Mouse (Mus musculus) retina, embryonic 14.5 days (tissue): ENCODE data around the gene Ttc7b.

Experiments used
- DNase-seq: peaks from one replicate; pipeline ENCODE4 v3.0.0-alpha.2; 2015; ENCODE audit warnings: low spot score

The Ttc7b gene

GRCm38 (mm10) chr12:100447701-100448277, 72.8 kb downstream of the Ttc7b start:
- no peak for DNase-seq

DNA sequence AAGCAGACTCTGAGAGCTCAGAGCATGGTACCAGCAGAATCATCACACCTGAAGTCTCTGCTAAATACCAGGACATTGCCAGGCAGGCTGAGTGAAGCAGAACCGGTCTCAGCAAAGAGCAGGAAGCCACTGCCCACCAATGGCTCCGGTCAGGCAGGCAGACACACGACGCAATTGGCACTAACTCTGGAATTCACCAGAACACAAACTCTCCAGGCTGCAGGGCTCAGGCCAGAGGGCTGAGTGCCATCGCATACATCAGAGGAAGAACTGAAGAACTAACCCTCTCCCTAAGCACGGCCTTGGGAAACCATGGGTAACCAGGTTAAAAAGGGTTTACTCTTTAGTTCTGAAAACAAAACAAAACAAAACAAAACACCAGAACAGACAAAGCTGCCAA, 73.5 kb downstream of the Ttc7b start:
- DNase-seq = no peak

GRCm38 (mm10) chr12:100445686-100446085, 74.9 kb downstream of the Ttc7b start:
- DNase-seq = no peak

GRCm38 (mm10) chr12:100445271-100445670, 75.4 kb downstream of the Ttc7b start:
- DNase-seq = no peak

DNA sequence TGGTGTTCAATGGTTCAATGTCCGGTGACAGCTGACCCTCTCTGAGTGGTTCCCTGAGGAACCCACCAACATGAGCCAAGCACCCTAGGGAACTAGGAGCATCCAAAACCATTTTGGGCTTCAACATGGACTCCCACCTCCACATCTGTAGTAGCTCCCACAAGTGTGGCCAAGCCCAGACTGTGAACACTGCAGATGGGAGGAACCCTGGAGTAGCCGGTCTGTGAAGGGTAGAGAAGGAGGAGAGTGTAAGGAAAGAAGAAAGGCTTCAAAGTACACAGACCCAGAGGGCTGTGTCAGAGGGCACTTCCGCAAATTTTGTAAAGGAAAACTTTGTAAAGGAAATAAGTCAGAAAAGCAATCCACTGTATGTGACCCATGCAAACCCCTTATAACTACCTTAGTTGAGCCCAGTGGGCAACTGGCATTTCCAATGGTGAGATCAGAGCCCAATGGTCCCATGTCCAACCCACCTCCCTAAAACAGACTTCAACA, 75.9 kb downstream of the Ttc7b start:
- DNase-seq = no peak

DNA sequence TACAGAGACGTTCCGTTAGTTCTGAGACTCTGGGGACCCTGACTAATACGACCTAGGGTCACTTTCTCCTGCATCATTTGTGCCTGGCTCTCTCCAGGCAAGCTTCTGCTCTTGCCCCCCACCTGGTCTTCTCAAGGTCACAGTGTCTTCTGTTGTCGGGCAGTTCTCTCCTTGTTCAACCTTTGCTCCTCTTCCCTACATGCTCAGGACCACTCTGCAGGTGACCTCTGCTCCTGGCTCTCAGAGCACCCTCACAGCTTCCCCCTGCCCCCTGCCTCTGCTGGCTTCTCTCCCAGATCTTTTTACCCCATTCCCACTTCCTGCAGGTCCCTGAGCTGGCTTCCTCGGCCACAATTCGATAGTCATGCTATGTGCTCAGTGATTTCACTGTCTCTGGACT, 77.2 kb downstream of the Ttc7b start:
- DNase-seq = no peak

- DNase-seq = no peak
Measured at GRCm38 (mm10) chr12:100441609-100442008, 79.0 kb downstream of the Ttc7b start.

GRCm38 (mm10) chr12:100439883-100440282, 80.7 kb downstream of the Ttc7b start:
- no peak for DNase-seq

DNA sequence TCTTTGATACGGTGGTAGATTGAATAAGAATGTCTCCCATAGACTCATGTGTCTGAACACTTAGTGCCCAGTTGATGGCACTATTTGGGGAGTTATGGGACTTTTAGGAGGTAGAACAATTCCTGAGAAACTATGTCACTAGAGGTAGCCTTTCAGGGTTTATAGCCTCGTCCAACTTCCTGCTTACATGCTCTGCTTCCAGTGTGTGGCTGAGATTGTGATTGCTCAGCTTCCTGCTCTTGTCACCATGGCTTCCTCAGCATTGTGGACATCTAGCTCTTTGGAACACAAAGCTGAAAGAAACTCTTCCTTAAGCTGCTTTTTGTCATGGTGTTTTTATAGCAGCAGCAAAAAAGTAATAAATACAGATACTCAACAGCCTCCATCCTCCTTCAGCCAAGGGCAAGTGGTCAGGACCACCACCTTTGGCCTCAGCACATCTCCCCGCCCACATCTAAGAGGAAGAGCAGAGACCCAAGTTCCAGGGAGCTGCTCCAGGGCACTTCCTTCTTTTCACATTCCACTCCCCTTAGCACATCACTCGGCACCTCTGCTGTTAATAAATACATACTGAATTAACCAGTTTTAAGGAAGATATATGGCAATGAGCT, 81.4 kb downstream of the Ttc7b start:
- no peak for DNase-seq

GRCm38 (mm10) chr12:100438509-100438908, 82.1 kb downstream of the Ttc7b start:
- DNase-seq = no peak

- no peak for DNase-seq
Measured at GRCm38 (mm10) chr12:100437862-100438261, 82.8 kb downstream of the Ttc7b start.

DNA sequence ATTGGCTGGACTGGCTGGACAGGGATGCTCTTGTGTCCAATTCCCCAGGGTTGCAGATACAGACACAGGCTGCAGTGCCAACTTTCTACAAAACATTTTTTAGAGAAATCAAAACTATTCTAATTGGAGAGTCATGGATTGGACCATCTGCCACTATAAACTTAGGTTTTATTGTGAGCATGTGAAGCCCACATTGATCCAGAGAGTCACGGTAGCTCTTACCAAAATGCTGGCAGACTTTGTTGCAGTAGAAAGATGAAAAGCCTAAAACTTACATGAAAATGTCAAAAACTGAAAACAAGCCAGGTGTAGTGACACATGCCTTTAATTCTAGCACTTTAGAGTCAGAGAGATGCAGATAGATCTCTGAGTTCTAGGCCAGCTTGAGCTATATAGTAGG, 84.9 kb downstream of the Ttc7b start:
- no peak for DNase-seq

GRCm38 (mm10) chr12:100431830-100432229, 88.8 kb downstream of the Ttc7b start:
- no peak for DNase-seq

DNA sequence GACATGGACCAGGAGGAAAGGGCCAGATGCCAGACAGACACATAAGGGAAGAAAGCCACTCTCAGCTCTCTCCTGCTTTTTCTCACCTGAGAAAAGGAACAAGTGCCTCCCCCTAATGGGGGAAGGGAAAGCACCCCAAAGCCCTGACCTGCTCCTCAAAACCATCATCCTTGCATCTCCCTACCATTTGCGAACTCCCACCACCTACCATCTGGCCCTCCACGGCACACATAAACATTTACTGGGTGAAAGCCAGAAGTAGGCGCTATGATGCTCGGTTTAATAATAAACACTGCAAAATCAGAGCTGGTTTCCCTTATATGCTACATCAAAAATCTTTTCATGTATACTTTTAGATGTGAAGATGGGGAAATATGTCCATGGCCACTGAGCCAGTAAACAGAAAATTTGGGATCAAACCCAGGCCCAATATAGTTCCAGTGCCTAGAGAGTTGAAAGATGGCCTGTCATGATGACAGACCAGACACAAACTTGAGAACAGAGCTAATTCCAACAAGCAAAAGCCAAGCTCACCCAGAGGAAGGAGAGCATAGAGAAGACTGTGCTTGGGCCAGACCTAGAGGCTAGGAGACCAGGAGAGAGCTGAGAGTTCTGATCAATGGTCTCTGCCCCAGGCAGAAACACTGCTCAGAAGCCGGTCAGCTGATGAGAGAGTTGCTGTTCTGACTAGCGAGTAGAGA, 91.1 kb downstream of the Ttc7b start:
- no peak for DNase-seq

DNA sequence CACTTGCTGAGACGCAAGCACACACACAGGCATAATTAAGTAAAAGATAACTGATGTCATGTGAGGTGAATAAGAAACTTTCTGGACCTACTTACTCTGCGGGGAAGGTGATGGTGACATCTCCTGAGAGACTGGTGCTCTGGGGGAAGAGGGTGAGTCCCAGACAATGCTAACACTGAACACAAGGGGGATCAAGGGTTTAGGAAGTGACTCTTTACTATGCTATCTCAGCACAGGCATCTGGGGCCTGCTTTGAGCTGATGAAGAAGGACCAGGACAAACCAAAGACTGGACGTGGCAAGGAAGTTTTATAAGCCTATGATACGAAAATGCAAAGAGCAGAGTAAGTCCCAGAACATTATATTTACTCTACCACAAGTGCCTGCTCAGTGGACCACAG, 92.4 kb downstream of the Ttc7b start:
- DNase-seq = no peak

DNA sequence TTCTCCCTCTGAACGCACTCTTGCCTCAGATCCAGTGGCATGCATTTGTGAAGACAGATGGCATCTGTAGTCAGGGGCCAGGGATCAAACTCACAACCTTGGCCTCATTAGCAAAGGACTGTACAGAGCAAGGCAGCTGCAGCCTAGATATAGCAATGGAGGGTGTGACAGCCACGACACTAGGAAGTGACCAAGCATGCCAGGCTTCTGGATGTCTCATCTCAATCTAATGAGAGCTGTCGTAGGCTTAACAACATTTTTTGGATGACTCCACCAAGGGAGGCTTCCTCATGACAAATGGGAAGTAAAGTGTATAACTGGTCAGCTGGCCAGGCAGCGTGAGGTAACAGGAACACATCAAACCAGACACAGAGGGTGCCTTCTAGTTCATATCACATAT, 94.4 kb downstream of the Ttc7b start:
- no peak for DNase-seq

DNA sequence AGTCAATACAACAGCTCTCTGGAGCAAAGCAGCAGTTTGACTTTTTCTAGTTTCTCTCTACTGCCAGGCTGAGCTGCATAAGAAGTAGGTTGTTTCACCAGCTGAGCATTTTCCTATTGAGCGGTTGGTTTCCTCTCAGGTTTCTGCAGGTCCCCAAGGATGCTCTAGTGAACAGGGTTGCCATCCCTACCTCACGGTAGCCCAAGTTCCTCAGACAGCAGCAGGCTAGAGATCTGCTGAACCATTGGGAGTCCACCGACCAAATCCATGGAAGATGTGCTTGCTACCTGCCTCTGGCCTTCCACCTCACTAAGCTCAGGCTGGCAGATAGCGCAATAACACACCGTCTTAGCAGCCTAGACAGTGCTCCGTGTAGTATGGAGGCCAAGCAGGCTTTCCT, 95.6 kb downstream of the Ttc7b start:
- no peak for DNase-seq

GRCm38 (mm10) chr12:100422286-100422820, 98.3 kb downstream of the Ttc7b start:
- DNase-seq = no peak

- peak; percentile 55 for DNase-seq
Measured at GRCm38 (mm10) chr12:100421538-100421937, 99.1 kb downstream of the Ttc7b start.

GRCm38 (mm10) chr12:100420903-100421302, 99.7 kb downstream of the Ttc7b start:
- no peak for DNase-seq

DNA sequence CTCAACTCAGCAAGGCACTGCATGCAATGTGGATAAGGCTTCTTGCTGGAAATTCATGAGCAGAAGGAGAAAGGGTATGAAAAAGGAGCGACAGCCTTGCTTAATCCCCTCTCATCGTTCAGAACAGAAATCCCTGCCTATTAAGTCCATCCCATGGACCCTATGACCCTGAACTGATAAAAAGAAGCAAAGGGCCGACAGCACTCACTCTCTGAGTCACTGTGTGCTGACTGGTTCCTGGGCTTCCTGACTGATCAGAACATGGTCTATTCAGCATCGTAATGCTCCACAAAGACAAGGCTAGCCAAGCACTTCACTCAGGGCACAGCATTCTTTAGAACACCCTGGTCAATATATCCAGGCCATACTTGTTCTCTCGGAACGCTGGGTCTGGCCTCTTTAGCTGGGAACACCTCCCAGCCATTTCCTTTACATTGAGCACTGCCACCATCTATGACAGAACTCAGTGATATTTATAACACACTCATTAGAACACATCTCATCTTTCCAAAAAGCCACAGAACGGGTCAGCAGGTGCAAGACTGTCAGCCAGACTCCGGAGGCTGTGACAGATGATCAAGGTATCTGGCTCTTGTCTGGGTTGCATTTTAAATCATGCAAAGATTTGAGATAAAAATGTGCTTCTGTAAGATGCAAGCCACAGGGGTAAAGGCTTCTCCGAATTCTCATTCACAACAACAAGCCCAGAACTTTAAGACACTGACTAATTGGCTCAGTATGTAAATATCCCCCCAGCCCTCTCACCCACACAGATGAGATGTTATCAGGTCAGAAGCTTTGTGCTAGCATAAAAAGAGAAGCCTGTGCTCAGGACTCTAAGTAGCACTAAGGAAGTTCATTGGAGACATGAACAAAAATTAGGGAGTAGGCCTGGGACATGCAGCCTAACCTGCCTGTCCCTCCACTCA, 100.4 kb downstream of the Ttc7b start:
- no peak for DNase-seq

DNA sequence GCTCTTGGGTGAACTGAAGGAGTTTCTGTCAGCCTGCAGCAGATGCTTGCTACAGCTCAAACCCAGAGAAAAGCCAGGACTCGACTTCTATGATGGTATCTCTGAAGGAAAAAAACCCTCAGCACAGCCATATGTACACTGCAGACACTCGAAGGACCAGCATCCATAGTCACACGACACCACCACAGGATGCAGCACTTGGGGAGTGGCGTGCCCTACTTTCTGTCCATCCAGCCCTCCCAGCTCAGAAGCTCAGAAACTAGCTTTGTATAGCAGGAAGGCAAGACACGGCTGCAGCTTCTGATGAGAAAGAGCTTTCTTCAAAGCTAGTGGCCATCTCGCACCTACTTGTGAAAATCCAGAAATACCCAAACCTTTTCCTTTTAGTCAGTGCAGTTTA, 104.8 kb downstream of the Ttc7b start:
- no peak for DNase-seq
